Mouse (Mus musculus) thymus, adult 2 months (tissue): ENCODE measurements around the gene Ctf2.

Source experiments
- CTCF ChIP-seq: fragments of 200-500 bp; IDR thresholded peaks from 2 replicates; pipeline ENCODE4 v1.5.1; 2012; ENCODE audit warnings: mild to moderate bottlenecking, control low read depth, low read length, moderate library complexity, borderline replicate concordance; ENCODE audit not compliant: control insufficient read depth, poor library complexity, insufficient read depth; ENCODE audit errors: extremely low read depth
- POLR2A ChIP-seq: fragments of 200-500 bp; IDR thresholded peaks from 2 replicates; pipeline ENCODE4 v1.6.1; 2012; ENCODE audit warnings: mild to moderate bottlenecking, low read length, control low read depth, moderate library complexity; ENCODE audit not compliant: control insufficient read depth, poor library complexity, insufficient read depth; ENCODE audit errors: extremely low read depth

GRCm38 (mm10) chr7:127747559-127748234 is 15.7 kb upstream of the Ctf2 start:
- TF ChIP-seq POLR2A (no peak), CTCF (no peak)
